Mouse (Mus musculus): ENCODE results near the gene Mapk3.

Gene Mapk3

DNA sequence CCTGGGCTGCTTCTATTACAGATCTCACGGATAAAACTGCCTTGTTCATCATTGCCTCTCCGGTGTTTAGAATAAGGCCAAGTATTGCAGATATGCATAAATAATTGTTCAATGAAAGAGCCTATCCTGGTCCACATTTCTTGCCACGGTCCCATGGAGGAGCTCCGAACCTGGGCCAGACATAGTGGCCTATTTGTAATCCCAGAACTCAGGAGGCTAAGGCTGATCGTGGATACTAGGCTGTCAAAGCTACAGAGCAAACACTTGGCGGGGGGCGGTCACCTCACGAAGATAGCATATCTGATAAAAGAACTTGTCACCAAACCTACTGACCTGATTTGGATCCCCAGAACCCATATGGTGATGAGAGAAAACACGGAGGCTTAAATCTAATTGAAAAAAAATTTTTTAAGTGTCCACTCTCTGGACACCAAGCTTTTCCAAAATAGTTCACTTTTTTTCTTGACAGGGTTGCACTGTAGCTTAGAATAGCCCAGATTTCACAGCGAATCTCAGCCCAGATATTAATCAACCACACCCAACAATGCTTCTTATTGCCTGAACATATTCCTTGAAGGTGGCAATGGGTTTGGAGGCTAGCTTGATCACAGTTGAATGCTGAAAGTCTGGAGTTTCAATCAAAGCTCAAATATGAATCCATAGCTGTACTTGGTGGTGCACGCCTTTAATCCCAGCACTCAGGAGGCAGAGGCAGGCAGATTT lies 33.5 kb downstream of the Mapk3 start:
- no peak for TF ChIP-seq GATA4 (IDR thresholded peaks at IDR 0.05; ENCODE audit: insufficient replicate concordance, low read length)

DNA sequence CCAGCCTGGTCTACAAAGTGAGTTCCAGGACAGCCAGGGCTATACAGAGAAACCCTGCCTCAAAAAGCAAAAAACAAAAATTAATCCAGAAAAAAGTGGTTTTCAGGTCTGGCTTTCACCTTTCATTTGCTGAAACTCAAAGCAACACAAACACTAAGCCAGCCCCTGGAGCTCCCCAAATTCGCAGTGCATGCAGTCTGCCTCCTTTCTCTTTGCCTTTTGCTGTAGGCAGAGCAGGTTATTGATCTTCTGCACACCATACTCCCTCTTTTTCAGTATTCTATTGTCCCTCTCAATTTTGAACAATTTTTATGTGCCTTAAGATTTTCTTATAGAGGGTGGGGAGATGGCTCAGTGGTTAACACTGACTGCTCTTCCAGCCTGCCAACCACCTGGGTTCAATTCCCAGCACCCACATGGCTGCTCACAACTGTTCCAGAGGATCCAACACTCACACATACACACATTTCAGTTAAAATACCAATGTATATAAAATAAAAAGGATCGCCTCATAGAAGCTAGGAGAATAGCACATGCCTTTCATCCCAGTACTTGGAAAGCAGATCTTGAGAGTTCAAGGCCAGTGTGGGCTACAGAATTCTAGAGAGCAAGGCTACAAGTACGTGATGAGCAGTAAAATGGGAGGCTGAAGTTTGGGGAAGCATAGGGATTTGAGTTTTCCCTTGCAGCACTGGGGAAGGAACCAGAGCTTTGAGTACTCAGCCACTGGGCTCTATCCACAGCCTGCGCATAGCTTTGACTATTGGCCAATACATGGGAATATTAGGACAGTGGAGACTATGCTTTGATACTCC lies 34.3 kb downstream of the Mapk3 start:
- no peak for TF ChIP-seq GATA4 (IDR thresholded peaks at IDR 0.05; ENCODE audit: insufficient replicate concordance, low read length)

DNA sequence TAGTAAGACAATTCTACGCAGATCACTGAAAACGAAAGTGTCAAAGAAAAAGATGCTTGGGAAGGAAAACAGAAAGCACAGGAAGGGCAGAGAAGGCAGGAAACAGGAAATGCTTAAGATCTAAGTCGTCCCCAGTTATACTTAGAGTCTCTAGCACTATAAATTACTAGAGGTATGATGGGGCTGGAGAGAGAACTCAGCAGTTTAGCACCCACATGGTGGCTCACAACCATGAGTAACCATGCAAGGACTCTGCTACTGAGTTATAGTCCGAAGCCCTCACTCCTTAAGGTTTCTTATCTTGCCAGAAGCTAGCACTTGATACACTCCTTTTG lies 34.8 kb downstream of the Mapk3 start:
- no peak for TF ChIP-seq GATA4 (IDR thresholded peaks at IDR 0.05; ENCODE audit: insufficient replicate concordance, low read length)

DNA sequence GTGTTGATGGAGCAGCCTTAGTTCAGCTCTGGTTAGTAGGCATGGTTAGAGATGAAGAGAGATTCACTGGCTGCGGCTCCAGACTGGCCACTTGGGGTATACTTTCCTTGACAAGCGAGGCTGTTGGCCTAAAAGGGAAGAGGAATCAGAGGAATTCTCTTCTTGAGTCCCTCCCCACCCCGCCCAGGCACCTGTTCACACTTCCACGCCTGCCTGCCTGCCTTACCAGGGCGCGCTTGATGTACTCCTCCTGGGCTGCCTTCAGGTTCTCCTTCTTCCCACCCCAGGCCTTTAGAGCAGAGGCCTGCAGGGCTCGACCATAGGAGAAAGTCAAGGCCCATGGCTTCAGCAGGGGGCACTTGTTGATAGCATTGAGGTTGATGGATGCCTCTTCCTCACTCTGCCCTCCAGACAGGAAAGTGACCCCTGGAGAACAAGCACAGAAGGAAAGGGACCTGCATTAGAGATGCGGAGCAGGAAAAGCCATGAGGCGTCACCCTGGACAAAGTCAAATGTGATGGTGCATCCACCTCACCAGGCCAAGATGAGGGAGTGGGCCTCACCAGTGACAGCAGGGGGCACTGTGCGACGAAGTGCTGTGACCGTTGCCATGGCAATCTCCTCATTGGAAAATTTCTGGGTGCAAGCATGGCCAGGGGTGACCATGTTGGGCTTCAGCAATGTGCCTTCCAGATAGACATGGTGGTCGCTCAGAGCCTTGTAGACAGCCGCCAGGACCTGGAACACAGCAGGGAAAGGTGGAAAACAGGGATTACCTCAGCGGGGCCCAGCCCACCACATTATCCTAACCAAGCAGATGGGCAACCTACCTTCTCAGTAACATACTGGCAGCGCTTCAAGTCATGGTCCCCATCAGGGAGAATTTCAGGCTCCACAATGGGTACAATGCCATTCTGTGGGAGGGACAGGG lies 36.3 kb downstream of the Mapk3 start:
- no peak for TF ChIP-seq GATA4 (IDR thresholded peaks at IDR 0.05; ENCODE audit: insufficient replicate concordance, low read length)

DNA sequence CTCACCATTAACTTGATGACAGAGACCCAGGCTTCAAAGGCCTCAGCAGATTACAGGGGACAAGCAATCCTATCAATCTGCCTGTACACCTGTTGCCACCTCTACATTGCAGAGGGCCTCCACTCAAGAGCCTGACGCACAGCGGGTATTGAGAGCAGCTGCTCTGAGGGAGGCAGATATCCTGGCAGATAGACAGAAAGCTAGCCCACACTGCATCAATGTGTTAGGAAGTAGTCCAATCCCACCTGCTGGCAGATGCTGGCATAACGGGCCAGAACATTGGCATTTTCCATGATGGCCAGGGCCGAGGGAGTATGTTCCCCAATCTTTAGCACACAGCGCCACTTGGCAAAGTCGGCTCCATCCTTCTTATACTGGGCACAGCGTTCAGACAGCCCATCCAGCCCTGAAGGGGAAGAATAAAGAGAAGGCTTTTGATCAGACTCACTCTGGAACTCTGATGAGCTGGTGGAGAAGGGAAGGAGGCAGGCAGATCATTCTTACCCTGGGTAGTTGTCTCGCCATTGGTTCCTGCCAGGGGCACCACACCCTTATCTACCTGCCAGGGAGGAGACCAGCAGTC lies 37.0 kb downstream of the Mapk3 start:
- no peak for TF ChIP-seq GATA4 (IDR thresholded peaks at IDR 0.05; ENCODE audit: insufficient replicate concordance, low read length)

DNA sequence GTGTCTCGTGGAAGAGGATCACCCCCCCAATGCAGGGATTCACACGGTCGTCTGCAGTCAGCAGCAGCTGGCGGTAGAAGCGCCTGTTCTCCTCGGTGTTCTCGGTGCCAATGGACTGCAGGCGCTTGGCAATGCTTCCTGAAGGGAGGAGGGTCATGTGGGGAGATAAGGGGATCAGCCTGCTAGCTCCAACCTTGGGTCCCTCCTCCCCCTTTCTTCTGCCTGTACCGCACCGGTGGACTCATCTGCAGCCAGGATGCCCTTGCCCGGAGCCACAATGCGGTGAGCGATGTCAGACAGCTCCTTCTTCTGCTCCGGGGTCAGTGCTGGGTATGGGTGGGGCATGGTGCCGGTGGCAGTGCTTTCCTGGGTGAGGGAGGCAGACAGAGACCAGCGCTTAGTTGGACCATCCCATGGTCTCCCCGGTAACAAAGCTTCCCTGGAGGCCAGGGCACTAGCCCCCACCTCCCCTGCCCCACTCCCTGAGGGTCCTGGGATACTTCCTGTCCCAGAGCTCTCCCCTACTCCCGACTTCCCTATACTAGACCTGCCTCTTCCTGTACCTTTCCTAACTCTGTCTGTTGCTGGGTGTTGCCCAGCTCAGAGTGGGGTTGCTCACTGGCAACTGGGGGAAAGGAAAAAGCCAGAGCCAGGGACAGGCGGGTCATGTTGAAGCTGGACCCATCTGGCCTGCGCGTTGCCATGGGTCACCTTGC lies 38.2 kb downstream of the Mapk3 start, which contains the start of gene Fam57b:
Gene Fam57b (plus strand): TSS at position 258 of the 716 bp plus-strand sequence.
- no peak for TF ChIP-seq GATA4 (IDR thresholded peaks at IDR 0.05; ENCODE audit: insufficient replicate concordance, low read length)

DNA sequence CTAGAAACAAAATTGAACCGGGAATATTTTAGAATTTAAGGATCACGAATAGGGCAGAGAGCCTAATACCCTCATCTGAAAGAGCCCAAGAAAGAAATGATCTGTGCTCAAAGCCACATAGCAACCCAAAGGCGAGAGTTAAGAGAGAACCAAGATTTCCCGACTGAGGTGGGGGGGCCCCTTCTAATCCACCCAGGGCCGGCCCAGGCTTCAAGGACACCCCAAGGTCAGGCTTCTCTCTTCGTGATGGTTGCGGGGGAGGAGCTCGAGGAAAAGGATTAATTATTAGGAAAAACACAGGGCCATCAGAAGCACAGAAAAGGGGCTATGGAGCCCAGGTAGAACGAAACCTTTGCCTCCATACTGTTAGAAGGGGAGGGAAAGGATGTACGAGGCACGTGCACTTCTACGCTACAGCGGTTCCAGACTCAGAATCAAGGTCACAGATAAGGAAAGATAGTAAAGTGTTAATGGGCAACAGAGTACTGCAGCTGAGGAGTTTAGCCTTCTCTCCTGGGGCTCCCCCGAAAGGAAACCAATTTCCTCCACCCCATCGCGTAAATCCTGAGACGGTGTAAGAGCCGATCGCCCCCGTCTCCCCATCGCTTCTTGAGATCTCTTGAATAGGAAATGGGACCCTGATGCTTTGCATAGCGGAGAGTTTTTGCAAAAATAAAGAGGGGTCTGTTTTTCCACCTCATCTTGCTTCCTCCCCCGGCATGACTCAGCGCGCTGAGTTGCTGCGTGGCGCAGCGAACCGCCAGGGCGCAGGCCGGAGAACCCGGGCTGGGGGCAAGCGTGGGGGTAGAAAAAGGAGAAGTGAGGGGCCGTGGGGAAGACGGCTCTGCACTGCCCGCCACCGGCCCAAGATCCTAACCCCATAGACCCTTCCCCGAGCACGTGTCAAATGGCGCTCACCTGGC lies 39.0 kb downstream of the Mapk3 start:
- TF ChIP-seq GATA4 (IDR thresholded peaks at IDR 0.05; ENCODE audit: insufficient replicate concordance, low read length): no peak

DNA sequence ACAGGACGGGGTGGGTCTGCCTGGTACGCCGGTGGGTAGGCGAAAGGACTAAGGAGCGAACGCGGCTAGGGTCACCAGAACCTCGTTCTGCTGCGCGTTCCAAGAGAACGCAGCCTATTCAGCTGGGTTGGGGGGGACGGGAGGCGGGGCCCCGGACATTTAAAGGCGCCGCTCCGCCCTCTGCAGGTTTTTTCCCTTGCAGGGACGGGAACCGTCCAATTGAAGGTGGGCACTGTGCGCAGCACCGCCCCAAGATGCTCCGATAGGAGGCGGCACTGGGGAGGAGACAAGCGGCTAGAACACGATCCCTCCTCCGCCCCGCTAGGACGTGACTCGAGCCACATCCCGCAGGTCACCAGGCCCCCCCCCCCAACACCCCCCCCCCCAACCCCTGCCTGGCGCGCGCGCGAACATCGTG lies 39.7 kb downstream of the Mapk3 start:
- no peak for TF ChIP-seq GATA4 (IDR thresholded peaks at IDR 0.05; ENCODE audit: insufficient replicate concordance, low read length)

DNA sequence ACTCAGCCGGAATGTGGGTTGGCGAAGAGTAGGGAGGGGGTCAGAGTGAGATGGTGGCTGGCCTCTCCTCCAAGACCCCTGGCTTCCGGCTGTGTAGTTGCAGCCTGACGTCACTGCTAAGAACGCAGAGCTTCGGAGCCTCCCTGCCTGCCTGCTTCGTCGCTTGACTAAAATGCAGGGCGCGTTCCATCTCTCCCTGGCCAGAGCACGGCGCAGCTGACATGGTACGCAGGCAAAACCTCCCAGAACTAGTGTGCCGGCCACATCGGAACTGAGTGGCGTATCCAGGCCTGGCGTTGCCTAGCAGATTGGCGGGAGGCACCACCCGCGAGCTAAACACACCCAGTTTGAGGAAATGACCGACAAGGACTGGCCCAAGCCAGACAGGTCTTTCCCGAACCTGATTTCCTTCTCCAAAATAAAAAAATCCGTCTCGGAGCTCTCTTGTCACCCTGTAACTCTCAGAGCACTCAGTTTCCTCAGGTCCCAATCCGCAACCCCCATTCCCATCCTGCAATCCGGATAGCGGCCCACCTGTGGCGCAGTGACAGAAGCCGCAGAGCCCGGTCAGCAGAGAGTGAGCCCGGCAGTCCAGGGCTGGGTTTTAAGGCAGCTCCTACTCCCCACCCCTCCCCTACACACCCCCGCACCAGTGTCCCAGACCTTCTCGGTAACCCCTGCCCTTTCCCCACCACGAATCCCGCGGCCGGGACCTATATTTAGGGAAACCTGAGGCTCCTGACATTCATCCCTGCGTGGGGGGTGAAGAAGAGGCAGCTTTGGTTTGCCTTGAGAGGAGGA lies 40.3 kb downstream of the Mapk3 start:
- TF ChIP-seq GATA4 (IDR thresholded peaks at IDR 0.05; ENCODE audit: insufficient replicate concordance, low read length): no peak

DNA sequence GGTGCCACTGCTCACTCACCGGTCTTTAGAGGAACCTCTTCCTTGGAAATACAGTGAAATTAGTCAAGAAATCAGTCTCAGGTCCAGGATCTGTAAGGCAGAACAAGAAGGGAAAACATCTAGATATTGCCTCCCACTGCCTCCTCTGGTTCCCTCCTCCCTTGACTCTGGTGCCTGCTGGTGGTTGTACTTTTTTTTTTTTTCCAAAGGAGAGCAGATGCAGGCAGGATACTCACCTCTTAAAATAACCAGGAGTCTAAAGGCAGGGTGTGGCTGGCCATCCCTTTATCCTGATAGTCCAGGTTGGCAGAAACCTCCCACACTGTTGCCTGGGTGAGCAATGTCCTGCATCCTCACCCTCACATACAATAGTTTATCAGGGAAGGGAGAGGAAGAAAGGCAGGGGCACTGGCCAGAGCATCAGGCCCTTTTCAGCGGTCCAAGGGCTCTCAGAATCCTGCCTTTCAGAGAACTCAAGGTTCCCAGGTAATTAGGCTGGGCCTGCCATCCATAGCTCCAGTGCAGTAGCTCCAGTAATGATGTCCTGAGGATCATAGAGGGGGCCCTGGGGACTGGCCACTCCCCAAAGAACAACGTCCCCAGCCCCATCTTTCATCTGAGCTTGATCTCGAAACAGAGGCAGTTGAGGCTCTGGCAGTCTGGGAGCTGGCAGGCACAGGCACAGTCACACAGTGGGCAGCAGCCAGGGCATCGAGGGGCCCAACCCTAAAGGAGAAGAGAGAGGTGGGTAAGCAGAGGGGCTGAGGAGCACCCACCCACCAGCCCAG lies 41.1 kb downstream of the Mapk3 start:
- TF ChIP-seq GATA4 (IDR thresholded peaks at IDR 0.05; ENCODE audit: insufficient replicate concordance, low read length): no peak

DNA sequence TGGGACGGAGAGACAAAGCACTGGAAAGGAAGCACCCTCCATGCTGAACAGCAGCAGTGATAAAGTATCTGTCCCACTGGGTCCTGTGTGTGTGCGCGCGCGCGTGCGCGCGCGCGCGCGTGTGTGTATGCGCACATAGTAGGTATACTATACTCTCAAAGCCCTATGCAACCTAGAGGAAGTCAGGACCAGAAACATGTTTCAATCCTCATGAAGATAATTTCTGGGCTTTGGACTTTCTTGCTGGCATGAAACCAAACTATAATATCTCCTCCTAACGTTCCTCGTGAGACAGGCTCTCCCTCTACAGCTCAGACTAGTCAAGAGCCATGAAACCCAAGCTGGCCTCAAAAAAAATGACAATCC lies 41.6 kb downstream of the Mapk3 start:
- TF ChIP-seq GATA4 (IDR thresholded peaks at IDR 0.05; ENCODE audit: insufficient replicate concordance, low read length): no peak
